Mouse (Mus musculus) cerebellum, adult 2 months (tissue): ENCODE results near the gene Plrg1. TPM values are rescaled to one million over a fixed set of nuclear protein-coding genes. Genes with fewer than 3 reads are reported as not detected.

Source experiments
- DNase-seq, 2 experiments: peaks; one replicate each; pipeline ENCODE4 v3.0.0; 2021
- H3K27ac ChIP-seq: fragments of 200-500 bp; 2 replicates; pipeline ENCODE4 v1.5.1; 2012; ENCODE audit warnings: low read length, control low read depth, inconsistent platforms; ENCODE audit not compliant: insufficient read depth
- H3K27me3 ChIP-seq: fragments of 200-500 bp; 2 replicates; pipeline ENCODE4 v1.6.1; 2012; ENCODE audit warnings: inconsistent platforms, mild to moderate bottlenecking, low read length, moderate library complexity; ENCODE audit not compliant: control insufficient read depth, insufficient read depth
- H3K4me1 ChIP-seq: fragments of 200-500 bp; 2 replicates; pipeline ENCODE4 v1.6.1; 2011; ENCODE audit warnings: low read length; ENCODE audit not compliant: control insufficient read depth, insufficient read depth
- H3K4me3 ChIP-seq: fragments of 200-500 bp; replicated peaks from 2 replicates; pipeline ENCODE3; 2011; ENCODE audit warnings: mild to moderate bottlenecking, low read depth, low read length, control low read depth; ENCODE audit not compliant: insufficient read depth
- CTCF ChIP-seq: fragments of 200-500 bp; IDR thresholded peaks from 2 replicates; pipeline ENCODE4 v1.5.1; 2011; ENCODE audit warnings: low read depth, mild to moderate bottlenecking, control low read depth, low read length, moderate library complexity, borderline replicate concordance; ENCODE audit not compliant: insufficient read depth
- POLR2A ChIP-seq: fragments of 200-500 bp; IDR thresholded peaks from 2 replicates; pipeline ENCODE4 v1.6.1; 2011; ENCODE audit warnings: low read length, control low read depth, borderline replicate concordance; ENCODE audit not compliant: insufficient read depth
- WGBS: fragments of 180-500 bp; shearing (Covaris S2); methylation state at CpG from one replicate; pipeline ENCODE4 v1.1.7; 2018; 5-methylcytosine and 5-hydroxymethylcytosine counted together
- polyA plus RNA-seq: library from polyadenylated mRNA; depleted of rRNA; stranded (reverse); fragments of >200 nt; gene quantifications from 2 replicates; pipeline ENCODE4 v1.2.3, GENCODE M21; 2012

Plrg1 gene
- polyA plus RNA-seq, 1 experiment: 60.5 TPM

GRCm38 (mm10) chr3:83054759-83055158 lies 563 bp upstream of the Plrg1 start:
- no peak overlapping the region for H3K27ac ChIP-seq
- H3K4me1 ChIP-seq: no peaks in the 10 kb centered on the region
- DNase-seq: no peak
- TF ChIP-seq CTCF (no peak), POLR2A (no peak)
- 40% methylated on average over 13 of the region's 13 CpGs for WGBS
- peak overlapping the region; percentile 46 for H3K4me3 ChIP-seq
- H3K27me3 ChIP-seq: no peaks in the 10 kb centered on the region

- no peak for DNase-seq
- Histone ChIP-seq H3K27me3 (no peaks in the 10 kb centered on the region), H3K4me1 (no peaks in the 10 kb centered on the region), H3K4me3 (no peak overlapping the region), H3K27ac (no peak overlapping the region)
- WGBS: 85% methylated on average over 2 of the region's 2 CpGs
- TF ChIP-seq POLR2A (no peak), CTCF (no peak)
Observed at GRCm38 (mm10) chr3:83057046-83057445, 1.7 kb downstream of the Plrg1 start.

GRCm38 (mm10) chr3:83067920-83068319 lies 12.6 kb downstream of the Plrg1 start:
- no peaks in the 10 kb centered on the region for H3K4me1 ChIP-seq
- DNase-seq: no peak
- H3K27me3 ChIP-seq: no peaks in the 10 kb centered on the region
- 96% methylated on average over 9 of the region's 9 CpGs for whole genome bisulfite sequencing
- no peak overlapping the region for H3K4me3 ChIP-seq
- TF ChIP-seq CTCF (no peak), POLR2A (no peak)
- H3K27ac ChIP-seq: no peak overlapping the region

GRCm38 (mm10) chr3:83068869-83069268 lies 13.5 kb downstream of the Plrg1 start:
- Histone ChIP-seq H3K4me3 (no peak overlapping the region), H3K27ac (no peak overlapping the region), H3K4me1 (no peaks in the 10 kb centered on the region), H3K27me3 (no peaks in the 10 kb centered on the region)
- 96% methylated on average over 13 of the region's 13 CpGs for WGBS
- DNase-seq: no peak
- TF ChIP-seq CTCF (no peak), POLR2A (no peak)

GRCm38 (mm10) chr3:83070231-83070630 lies 14.9 kb downstream of the Plrg1 start:
- no peaks in the 10 kb centered on the region for H3K27me3 ChIP-seq
- TF ChIP-seq CTCF (no peak), POLR2A (no peak)
- H3K27ac ChIP-seq: no peak overlapping the region
- H3K4me1 ChIP-seq: no peaks in the 10 kb centered on the region
- 94% methylated on average over 4 of the region's 4 CpGs for WGBS
- H3K4me3 ChIP-seq: no peak overlapping the region
- DNase-seq: no peak

- H3K4me1 ChIP-seq: no peaks in the 10 kb centered on the region
- no peak overlapping the region; the same call in 1 of the 2 replicates for H3K27ac ChIP-seq
- H3K27me3 ChIP-seq: no peaks in the 10 kb centered on the region
- TF ChIP-seq POLR2A (no peak), CTCF (no peak)
- no peak overlapping the region for H3K4me3 ChIP-seq
- no peak for DNase-seq
- WGBS: 9% methylated on average over 3 of the region's 3 CpGs
Observed at GRCm38 (mm10) chr3:83076563-83076962, 21.2 kb downstream of the Plrg1 start.

GRCm38 (mm10) chr3:83080567-83081055 lies 25.3 kb downstream of the Plrg1 start:
- peak; percentile 29 to 36 for DNase-seq
- no peaks in the 10 kb centered on the region for H3K4me1 ChIP-seq
- TF ChIP-seq POLR2A: no peak
- TF ChIP-seq CTCF: peak; percentile 62; the same call in 1 of the 2 replicates
- H3K27me3 ChIP-seq: no peaks in the 10 kb centered on the region
- 1% methylated on average over 11 of the region's 11 CpGs for WGBS
- H3K27ac ChIP-seq: no peak overlapping the region
- H3K4me3 ChIP-seq: peak overlapping the region; percentile 3

- DNase-seq: no peak
- TF ChIP-seq POLR2A: no peak
- no peak for TF ChIP-seq CTCF
- WGBS: 52% methylated on average over 6 of the region's 6 CpGs
Observed at GRCm38 (mm10) chr3:83097586-83097985, 42.3 kb downstream of the Plrg1 start.

GRCm38 (mm10) chr3:83098546-83099034 lies 43.3 kb downstream of the Plrg1 start:
- no peak overlapping the region for H3K27ac ChIP-seq
- no peaks in the 10 kb centered on the region for H3K4me1 ChIP-seq
- TF ChIP-seq CTCF: no peak
- no peak for TF ChIP-seq POLR2A
- H3K4me3 ChIP-seq: no peak overlapping the region
- 4% methylated on average over 14 of the region's 14 CpGs for WGBS
- no peak for DNase-seq
- no peaks in the 10 kb centered on the region for H3K27me3 ChIP-seq

More at GRCm38 (mm10) chr3:83097586-83097985, 42.3 kb downstream of the Plrg1 start:
- Histone ChIP-seq H3K27ac (no peak overlapping the region), H3K4me3 (no peak overlapping the region), H3K27me3 (no peaks in the 10 kb centered on the region), H3K4me1 (no peaks in the 10 kb centered on the region)
